Mouse (Mus musculus): ENCODE data around the gene Dennd6a. TPM values are rescaled to one million over a fixed set of nuclear protein-coding genes. Genes with fewer than 3 reads are reported as not detected.

Gene Dennd6a
- polyA plus RNA-seq, 1 experiment, result 63.9 TPM

GRCm38 (mm10) chr14:26579346-26580343 lies 6.0 kb downstream of the Dennd6a start:
- Histone ChIP-seq H3K36me3 (ENCODE audit: control insufficient read depth, insufficient read depth, low read length, poor library complexity, severe bottlenecking) (no peaks in the 10 kb centered on the region), H3K9me3 (replicated peaks; ENCODE audit: control insufficient read depth, insufficient read depth, low read length, poor library complexity, severe bottlenecking) (no peaks in the 10 kb centered on the region), H3K27ac (ENCODE audit: insufficient read depth, low read length) (peak overlapping the region; percentile 27), H3K9ac (ENCODE audit: low read depth, poor library complexity, severe bottlenecking) (peak overlapping the region; percentile 77), H3K4me1 (ENCODE audit: control insufficient read depth, insufficient read depth, low read length) (no peaks in the 10 kb centered on the region), H3K27me3 (ENCODE audit: control insufficient read depth, insufficient read depth, low read length, poor library complexity, severe bottlenecking) (no peaks in the 10 kb centered on the region), H3K4me3 (ENCODE audit: low read depth, low read length) (peak overlapping the region; percentile 76)
- 0 out of 2 replicates have a peak, but pooled peaks have one; percentile 16 for TF ChIP-seq EP300 (IDR thresholded peaks at IDR 0.05; ENCODE audit: insufficient read depth, low read depth, low read length)
- TF ChIP-seq POLR2A (IDR thresholded peaks at IDR 0.05; ENCODE audit: insufficient read depth, low read length), result peak; percentile 51
- no peak for TF ChIP-seq CTCF (IDR thresholded peaks at IDR 0.05; ENCODE audit: low read depth, low read length)

GRCm38 (mm10) chr14:26583645-26584044 lies 10.0 kb downstream of the Dennd6a start:
- no peaks in the 10 kb centered on the region for H3K36me3 ChIP-seq (ENCODE audit: control insufficient read depth, insufficient read depth, low read length, poor library complexity, severe bottlenecking)
- H3K4me3 ChIP-seq (ENCODE audit: low read depth, low read length), result no peak overlapping the region
- no peaks in the 10 kb centered on the region for H3K27me3 ChIP-seq (ENCODE audit: control insufficient read depth, insufficient read depth, low read length, poor library complexity, severe bottlenecking)
- no peak overlapping the region for H3K9ac ChIP-seq (ENCODE audit: low read depth, poor library complexity, severe bottlenecking)
- H3K4me1 ChIP-seq (ENCODE audit: control insufficient read depth, insufficient read depth, low read length), result no peaks in the 10 kb centered on the region
- no peak for TF ChIP-seq EP300 (IDR thresholded peaks at IDR 0.05; ENCODE audit: insufficient read depth, low read depth, low read length)
- no peak for TF ChIP-seq CTCF (IDR thresholded peaks at IDR 0.05; ENCODE audit: low read depth, low read length)
- no peak for TF ChIP-seq POLR2A (IDR thresholded peaks at IDR 0.05; ENCODE audit: insufficient read depth, low read length)
- H3K27ac ChIP-seq (ENCODE audit: insufficient read depth, low read length), result no peak overlapping the region
- H3K9me3 ChIP-seq (replicated peaks; ENCODE audit: control insufficient read depth, insufficient read depth, low read length, poor library complexity, severe bottlenecking), result no peaks in the 10 kb centered on the region

GRCm38 (mm10) chr14:26587116-26587515 lies 13.5 kb downstream of the Dennd6a start:
- Histone ChIP-seq H3K4me3 (ENCODE audit: low read depth, low read length) (no peak overlapping the region), H3K4me1 (ENCODE audit: control insufficient read depth, insufficient read depth, low read length) (no peaks in the 10 kb centered on the region), H3K36me3 (ENCODE audit: control insufficient read depth, insufficient read depth, low read length, poor library complexity, severe bottlenecking) (no peaks in the 10 kb centered on the region), H3K9ac (ENCODE audit: low read depth, poor library complexity, severe bottlenecking) (no peak overlapping the region), H3K27ac (ENCODE audit: insufficient read depth, low read length) (no peak overlapping the region), H3K9me3 (replicated peaks; ENCODE audit: control insufficient read depth, insufficient read depth, low read length, poor library complexity, severe bottlenecking) (no peaks in the 10 kb centered on the region), H3K27me3 (ENCODE audit: control insufficient read depth, insufficient read depth, low read length, poor library complexity, severe bottlenecking) (no peaks in the 10 kb centered on the region)
- no peak for TF ChIP-seq CTCF (IDR thresholded peaks at IDR 0.05; ENCODE audit: low read depth, low read length)
- TF ChIP-seq EP300 (IDR thresholded peaks at IDR 0.05; ENCODE audit: insufficient read depth, low read depth, low read length), result no peak
- TF ChIP-seq POLR2A (IDR thresholded peaks at IDR 0.05; ENCODE audit: insufficient read depth, low read length), result no peak

- H3K36me3 ChIP-seq (ENCODE audit: control insufficient read depth, insufficient read depth, low read length, poor library complexity, severe bottlenecking), result no peaks in the 10 kb centered on the region
- H3K9ac ChIP-seq (ENCODE audit: low read depth, poor library complexity, severe bottlenecking), result no peak overlapping the region
- H3K4me1 ChIP-seq (ENCODE audit: control insufficient read depth, insufficient read depth, low read length), result no peaks in the 10 kb centered on the region
- TF ChIP-seq CTCF (IDR thresholded peaks at IDR 0.05; ENCODE audit: low read depth, low read length) (no peak), EP300 (IDR thresholded peaks at IDR 0.05; ENCODE audit: insufficient read depth, low read depth, low read length) (no peak), POLR2A (IDR thresholded peaks at IDR 0.05; ENCODE audit: insufficient read depth, low read length) (no peak)
- no peak overlapping the region for H3K27ac ChIP-seq (ENCODE audit: insufficient read depth, low read length)
- H3K4me3 ChIP-seq (ENCODE audit: low read depth, low read length), result no peak overlapping the region
- H3K27me3 ChIP-seq (ENCODE audit: control insufficient read depth, insufficient read depth, low read length, poor library complexity, severe bottlenecking), result no peaks in the 10 kb centered on the region
- H3K9me3 ChIP-seq (replicated peaks; ENCODE audit: control insufficient read depth, insufficient read depth, low read length, poor library complexity, severe bottlenecking), result no peaks in the 10 kb centered on the region
Measured at GRCm38 (mm10) chr14:26591353-26591752, 17.7 kb downstream of the Dennd6a start.

GRCm38 (mm10) chr14:26593281-26593895 lies 19.7 kb downstream of the Dennd6a start:
- H3K9me3 ChIP-seq (replicated peaks; ENCODE audit: control insufficient read depth, insufficient read depth, low read length, poor library complexity, severe bottlenecking), result no peaks in the 10 kb centered on the region; the same call in 1 of the 2 replicates
- no peak for TF ChIP-seq EP300 (IDR thresholded peaks at IDR 0.05; ENCODE audit: insufficient read depth, low read depth, low read length)
- no peak for TF ChIP-seq CTCF (IDR thresholded peaks at IDR 0.05; ENCODE audit: low read depth, low read length)
- TF ChIP-seq POLR2A (IDR thresholded peaks at IDR 0.05; ENCODE audit: insufficient read depth, low read length), result no peak
- H3K4me3 ChIP-seq (ENCODE audit: low read depth, low read length), result no peak overlapping the region
- H3K36me3 ChIP-seq (ENCODE audit: control insufficient read depth, insufficient read depth, low read length, poor library complexity, severe bottlenecking), result no peaks in the 10 kb centered on the region
- H3K27ac ChIP-seq (ENCODE audit: insufficient read depth, low read length), result no peak overlapping the region
- H3K27me3 ChIP-seq (ENCODE audit: control insufficient read depth, insufficient read depth, low read length, poor library complexity, severe bottlenecking), result no peaks in the 10 kb centered on the region
- H3K9ac ChIP-seq (ENCODE audit: low read depth, poor library complexity, severe bottlenecking), result no peak overlapping the region
- H3K4me1 ChIP-seq (ENCODE audit: control insufficient read depth, insufficient read depth, low read length), result no peaks in the 10 kb centered on the region
